Mouse (Mus musculus) frontal cortex, postnatal 10 days (tissue): Measurements from ENCODE around the gene Nqo1.

Source experiments
- DNase-seq, 2 experiments: peaks; one replicate each; pipeline ENCODE4 v3.0.0; 2022; ENCODE audit warnings: low spot score in 2 of 2, mixed read lengths in 1 of 2

Nqo1 gene

DNA sequence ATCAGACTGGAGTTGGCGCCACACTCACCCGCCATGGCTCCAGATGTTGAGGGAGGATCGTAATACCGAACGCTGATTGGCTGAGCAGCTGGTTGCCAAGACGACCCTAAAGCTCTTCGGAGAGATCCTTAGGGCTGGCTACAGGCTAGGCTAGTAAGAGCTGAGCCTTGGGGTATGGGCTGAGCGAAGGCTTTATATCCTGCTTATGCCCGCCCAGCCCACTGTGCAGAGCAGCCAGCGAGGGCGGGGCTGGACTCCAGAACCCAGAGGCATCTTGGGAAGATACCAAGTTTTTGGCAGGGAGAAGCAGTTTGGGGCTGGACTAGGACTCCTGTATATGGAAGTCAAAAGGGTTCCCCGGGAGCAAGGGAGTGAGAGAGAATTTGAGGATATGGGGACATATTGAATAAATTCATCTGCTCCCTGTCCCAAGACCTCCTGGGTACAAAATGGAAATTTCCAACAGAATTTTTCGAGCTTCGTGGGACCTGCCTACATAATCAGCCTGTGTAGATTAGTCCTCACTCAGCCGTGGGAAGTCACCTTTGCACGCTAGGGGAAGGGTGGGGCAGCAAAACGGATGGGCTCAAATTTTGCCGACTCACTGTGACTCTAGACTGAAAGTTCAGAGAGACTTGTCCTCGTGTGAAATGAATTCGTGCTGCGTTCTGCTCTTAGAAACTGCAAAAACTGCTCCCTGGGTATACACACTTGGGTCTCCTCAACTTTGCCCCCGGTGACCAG is at the start of gene Nqo1:
TSS of gene Nqo1 (minus strand) at position 169 of the 744 bp plus-strand sequence.
- DNase-seq, result peak; percentile 55 to 67

- DNase-seq, result no peak
Observed at GRCm38 (mm10) chr8:107451414-107452066, 48.5 kb upstream of the Nqo1 start.

DNA sequence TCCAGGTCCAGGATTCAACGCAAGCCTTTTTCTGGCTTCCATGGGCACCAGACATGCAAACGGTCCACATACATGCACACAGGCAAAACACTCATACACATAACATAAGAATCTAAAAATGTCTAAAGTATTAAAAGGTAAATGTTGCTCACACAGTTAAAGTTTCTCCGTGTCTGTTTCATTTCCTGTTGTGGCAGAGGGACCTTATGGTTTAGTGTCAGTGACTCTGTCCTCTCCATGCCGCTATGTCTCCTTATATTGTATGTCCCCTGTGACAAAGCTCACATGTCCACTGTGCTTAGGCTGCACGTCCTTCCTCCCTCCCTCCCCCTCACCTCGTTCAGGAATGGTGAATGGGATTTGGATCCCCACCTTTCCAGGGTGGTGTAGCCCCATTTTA is 46.6 kb upstream of the Nqo1 start:
- no peak for DNase-seq

DNA sequence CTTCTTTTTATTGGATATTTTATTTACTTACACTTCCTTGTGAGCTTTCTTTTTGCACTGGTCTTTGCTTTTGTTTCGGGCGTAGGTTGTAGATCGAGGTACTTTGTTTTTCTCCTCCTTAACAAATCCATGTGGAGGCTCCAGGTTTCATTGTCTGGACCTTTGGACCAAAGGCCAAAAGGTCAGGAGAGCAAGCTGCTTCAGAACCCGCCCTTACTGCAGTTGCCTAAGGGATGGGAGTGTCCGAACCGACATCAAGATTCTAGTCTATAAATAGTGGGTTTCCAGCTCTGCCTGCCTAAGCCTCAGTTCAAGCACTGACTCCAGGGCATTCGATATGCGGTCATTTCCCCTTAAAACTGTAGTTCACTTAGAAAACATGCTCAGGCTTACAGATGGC is 46.1 kb upstream of the Nqo1 start:
- no peak for DNase-seq

GRCm38 (mm10) chr8:107448382-107448889 is 45.4 kb upstream of the Nqo1 start:
- DNase-seq, result no peak

GRCm38 (mm10) chr8:107447713-107448112 is 44.7 kb upstream of the Nqo1 start:
- DNase-seq, result no peak

- DNase-seq, result no peak
Observed at GRCm38 (mm10) chr8:107444626-107445025, 41.6 kb upstream of the Nqo1 start.

DNA sequence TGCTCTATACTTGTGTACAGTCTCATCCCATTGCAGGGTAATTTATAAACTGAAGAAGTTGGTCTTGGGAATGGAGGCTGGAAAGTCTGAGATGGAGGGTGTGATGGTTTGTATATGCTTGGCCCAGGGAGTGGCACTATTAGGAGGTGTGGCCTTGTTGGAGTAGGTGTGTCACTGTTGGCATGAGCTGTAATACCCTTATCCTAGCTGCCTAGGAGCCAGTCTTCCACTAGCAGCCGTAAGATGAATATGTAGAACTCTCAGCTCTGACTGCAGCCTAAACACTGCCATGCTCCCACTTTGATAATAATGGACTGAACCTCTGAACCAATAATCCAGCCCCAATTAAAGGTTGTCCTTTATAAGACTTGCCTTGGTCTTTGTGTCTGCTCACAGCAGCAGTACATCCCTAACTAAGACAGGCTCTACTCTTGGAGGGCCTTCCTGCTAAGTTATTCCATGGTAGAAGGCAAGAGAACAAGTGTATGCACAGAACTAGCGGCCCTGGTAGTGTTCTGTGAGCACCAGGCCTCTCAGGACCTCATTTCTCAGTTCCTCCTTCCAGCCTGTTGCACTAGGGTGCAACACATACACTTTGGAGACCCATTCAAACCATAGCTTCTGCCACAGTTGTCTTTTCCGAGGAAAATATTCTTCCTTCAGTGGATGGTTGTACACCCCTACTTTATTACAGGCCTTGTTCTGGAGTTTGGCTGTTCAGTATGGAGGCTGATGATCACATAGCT is 37.0 kb upstream of the Nqo1 start:
- DNase-seq, result no peak

DNA sequence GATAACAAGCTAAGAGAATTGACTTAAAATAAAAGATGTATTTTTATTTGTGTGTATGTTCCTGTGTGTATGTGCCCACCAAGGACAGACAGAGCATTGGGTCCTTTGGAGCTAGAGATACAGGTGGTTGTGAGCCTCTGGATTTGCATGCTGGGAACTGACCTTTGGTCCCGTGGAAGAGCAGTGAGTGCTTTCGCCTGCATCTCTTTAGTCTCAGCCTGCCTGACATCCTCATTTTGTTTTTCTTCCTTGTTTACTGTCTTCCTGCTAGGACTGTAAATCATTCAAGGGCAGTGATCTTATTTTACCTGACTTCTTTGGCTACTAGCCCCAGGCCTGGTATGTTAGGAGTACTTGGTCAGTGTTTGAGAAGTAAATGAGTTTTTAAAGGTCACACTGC is 34.7 kb upstream of the Nqo1 start:
- DNase-seq, result no peak

- no peak for DNase-seq
Observed at GRCm38 (mm10) chr8:107436841-107437421, 33.9 kb upstream of the Nqo1 start.

DNA sequence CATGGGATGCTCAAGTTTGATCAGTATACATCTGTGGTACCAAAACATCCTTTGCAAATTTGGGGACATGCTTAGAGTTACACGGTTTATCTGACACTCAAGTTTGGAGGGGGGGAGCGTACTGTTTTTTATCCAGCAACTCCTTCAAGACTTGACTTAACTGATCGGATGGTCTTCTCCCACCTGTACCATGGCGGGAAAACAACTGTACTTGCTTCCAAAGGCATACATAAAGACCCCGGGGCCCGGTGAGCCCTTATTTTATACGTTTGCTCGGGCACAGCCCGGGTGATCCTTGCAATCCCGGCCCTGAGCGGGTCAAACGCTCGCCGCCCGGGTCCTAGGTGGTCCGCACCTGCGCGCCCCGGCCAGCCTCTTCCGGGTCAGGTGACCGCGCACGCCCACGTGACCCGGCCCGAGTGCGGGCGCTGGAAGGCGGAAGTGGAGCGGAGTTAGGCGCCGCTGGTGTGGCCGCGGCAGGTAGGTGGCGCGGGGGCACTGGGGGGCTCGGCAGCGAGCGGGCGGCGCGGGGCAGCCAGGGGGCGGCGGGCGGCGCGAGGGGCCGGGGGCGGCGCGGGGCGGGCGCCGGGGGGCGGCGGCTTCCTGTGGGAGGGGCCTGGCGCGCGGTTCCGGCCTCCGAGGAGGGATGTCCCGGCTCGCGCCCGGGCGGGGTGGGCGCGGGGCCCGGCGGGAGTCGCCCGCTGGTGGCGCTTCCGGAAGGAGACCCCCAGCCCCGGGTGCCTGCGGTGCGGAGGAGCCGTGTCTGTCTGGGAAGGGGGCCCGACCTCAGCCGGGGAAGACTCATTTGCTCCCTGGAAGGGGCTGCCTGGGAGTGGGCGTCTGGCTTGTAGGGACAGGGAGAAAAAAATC is 33.2 kb upstream of the Nqo1 start, which contains the start of gene Wwp2:
TSS of gene Wwp2 (plus strand) at position 404 of the 870 bp plus-strand sequence.
- peak; percentile 61 to 73 for DNase-seq

GRCm38 (mm10) chr8:107435421-107435961 is 32.5 kb upstream of the Nqo1 start:
- DNase-seq, result no peak

DNA sequence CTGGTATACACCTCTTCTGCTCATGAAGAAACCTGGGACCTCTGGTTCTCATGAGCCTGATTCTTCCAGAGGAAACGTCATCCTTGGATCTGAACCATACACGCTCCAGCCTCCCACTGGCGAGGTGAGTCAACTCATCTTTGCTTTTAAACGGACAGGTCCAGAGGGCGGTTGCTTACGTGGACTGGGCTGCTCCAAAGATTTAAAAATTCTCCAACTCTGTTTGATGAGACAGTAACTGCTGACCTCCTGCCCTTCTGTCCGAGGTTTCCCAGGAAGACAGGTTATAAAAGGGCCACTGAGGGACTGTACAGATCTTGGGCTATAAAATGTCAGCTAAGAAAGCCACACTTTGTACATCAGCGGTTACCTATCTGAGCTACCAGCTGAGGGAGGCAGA is 27.8 kb upstream of the Nqo1 start:
- no peak for DNase-seq

DNA sequence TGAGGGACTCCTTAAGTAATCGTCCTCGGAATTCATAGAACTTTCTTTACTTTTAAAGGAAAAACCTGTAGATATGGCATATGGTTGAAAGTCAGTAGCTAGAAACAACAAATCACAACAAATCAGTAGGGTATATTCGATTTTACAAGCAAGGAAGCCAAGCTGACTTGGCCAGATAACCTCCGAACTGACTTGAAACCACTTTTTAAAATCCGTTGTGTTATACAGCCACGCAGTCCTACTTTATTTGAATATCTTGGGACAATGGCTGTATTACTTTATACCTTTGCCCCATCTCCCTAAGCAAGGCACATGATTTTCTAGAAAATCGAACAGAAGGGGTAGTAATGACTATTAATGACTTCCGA is 22.2 kb upstream of the Nqo1 start:
- DNase-seq, result no peak

- peak; percentile 91 to 96 for DNase-seq
Observed at GRCm38 (mm10) chr8:107424597-107425229, 21.7 kb upstream of the Nqo1 start, which contains the start of gene Nob1. Nob1 (minus strand) TSS chr8:107425051.

- DNase-seq, result no peak
Observed at GRCm38 (mm10) chr8:107424176-107424575, 21.2 kb upstream of the Nqo1 start.

GRCm38 (mm10) chr8:107417001-107417400 is 14.0 kb upstream of the Nqo1 start:
- no peak for DNase-seq

DNA sequence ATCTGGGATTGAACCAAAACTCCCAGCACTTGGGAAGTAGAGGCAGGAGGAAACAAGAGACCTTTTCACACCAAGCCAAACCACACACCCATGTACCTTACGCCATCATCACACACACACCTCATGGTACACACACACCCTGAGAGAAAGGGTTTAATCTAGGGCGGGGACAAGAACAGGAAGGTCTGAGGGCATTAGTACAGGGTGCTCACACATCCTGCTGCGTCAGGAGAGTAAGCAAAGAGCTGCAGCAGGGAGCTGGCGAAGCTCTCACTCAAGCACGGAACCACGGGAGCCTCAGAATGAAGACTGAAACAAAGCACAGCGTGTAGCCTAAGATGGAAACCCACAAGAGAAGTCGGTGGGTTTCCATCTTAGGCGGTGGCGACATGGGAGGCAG is 10.9 kb upstream of the Nqo1 start:
- no peak for DNase-seq

DNA sequence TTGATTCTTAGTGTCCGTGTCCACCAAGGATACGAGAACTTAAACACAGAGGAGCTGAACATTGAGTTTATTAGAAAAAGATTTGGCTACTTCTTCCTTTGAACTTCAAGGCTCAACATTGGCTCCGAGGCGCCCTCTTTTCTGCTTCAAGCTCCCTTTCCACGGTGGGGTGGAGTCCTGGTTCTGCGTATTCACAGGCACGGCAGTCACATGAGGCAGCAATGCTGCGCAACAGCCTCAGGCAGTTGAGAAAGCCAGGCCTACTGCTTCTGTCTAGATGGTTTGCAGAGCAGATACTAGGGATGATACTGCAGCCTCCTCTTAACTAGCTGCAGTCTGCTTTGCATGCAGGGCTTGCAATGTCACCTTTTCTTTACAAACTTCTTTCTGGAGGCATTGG is 9.5 kb upstream of the Nqo1 start:
- no peak for DNase-seq

DNA sequence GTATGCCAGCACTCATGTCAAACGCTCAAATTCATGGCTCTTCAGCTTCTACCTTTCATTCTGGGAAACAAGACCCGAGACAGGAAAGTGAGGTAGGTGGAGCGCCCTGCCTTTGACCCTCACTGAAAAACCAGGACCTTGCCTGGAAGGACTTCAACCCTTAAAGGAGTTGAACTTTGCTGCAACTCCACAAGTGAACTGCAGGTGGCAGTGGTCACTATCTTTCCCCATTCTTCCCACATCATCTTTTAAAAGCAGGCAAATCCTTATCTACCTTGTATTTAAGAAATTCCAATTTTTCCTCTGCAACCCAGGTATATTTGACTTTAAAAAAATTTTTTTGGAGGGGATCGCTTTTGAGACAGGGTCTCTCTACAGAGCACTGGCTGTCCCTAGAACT is 8.4 kb upstream of the Nqo1 start:
- DNase-seq, result no peak
